Mouse (Mus musculus): ENCODE data around the gene Ntrk2. TPM values are rescaled to one million over a fixed set of nuclear protein-coding genes. Genes with fewer than 3 reads are reported as not detected.

The Ntrk2 gene
- total and polyA plus RNA-seq, 3 experiments, result under 0.01 TPM; not detected in 2

GRCm38 (mm10) chr13:59145677-59146555 is 339.5 kb downstream of the Ntrk2 start:
- H3K9me3 ChIP-seq (replicated peaks; ENCODE audit: insufficient read depth, low read length), result no peaks in the 10 kb centered on the region
- no peaks in the 10 kb centered on the region for H3K4me1 ChIP-seq (ENCODE audit: control insufficient read depth in 1 of 2, insufficient read depth in 2 of 2, low read length in 2 of 2)
- no peaks in the 10 kb centered on the region for H3K36me3 ChIP-seq (ENCODE audit: control insufficient read depth in 1 of 2, insufficient read depth in 2 of 2, low read length in 2 of 2)
- no peaks in the 10 kb centered on the region for H3K79me2 ChIP-seq (ENCODE audit: control insufficient read depth, insufficient read depth, low read length, poor library complexity)
- no peak for TF ChIP-seq TCF12 (IDR thresholded peaks at IDR 0.05; ENCODE audit: low read depth, low read length)
- no peak for TF ChIP-seq KAT2A (conservative IDR thresholded peaks at IDR 0.05; ENCODE audit: low read depth, low read length)
- TF ChIP-seq SMC3 (IDR thresholded peaks at IDR 0.05; ENCODE audit: low read depth, low read length), result no peak
- TF ChIP-seq ELF1 (IDR thresholded peaks at IDR 0.05; ENCODE audit: low read depth, low read length), result no peak
- no peak for TF ChIP-seq MAZ (IDR thresholded peaks at IDR 0.05; ENCODE audit: low read depth, low read length)
- TF ChIP-seq CTCF (IDR thresholded peaks at IDR 0.05 in 2 of 3, conservative IDR thresholded peaks at IDR 0.05 in 1 of 3; ENCODE audit: control insufficient read depth in 1 of 3, insufficient read depth in 1 of 3, low read depth in 2 of 3, low read length in 3 of 3, poor library complexity in 1 of 3, severe bottlenecking in 1 of 3), result no peak
- no peak for TF ChIP-seq MAFK (IDR thresholded peaks at IDR 0.05; ENCODE audit: borderline replicate concordance, low read depth, low read length)
- no peak for TF ChIP-seq RAD21 (IDR thresholded peaks at IDR 0.05; ENCODE audit: low read depth, low read length)
- TF ChIP-seq MXI1 (IDR thresholded peaks at IDR 0.05; ENCODE audit: low read depth, low read length), result no peak
- TF ChIP-seq CHD1 (IDR thresholded peaks at IDR 0.05; ENCODE audit: low read depth, low read length), result no peak
- no peak for TF ChIP-seq ETS1 (IDR thresholded peaks at IDR 0.05; ENCODE audit: low read depth, low read length)
- no peak for TF ChIP-seq E2F4 (IDR thresholded peaks at IDR 0.05; ENCODE audit: borderline replicate concordance, low read depth, low read length)
- no peak for TF ChIP-seq NELFE (IDR thresholded peaks at IDR 0.05; ENCODE audit: low read depth, low read length)
- no peak for TF ChIP-seq GABPA (IDR thresholded peaks at IDR 0.05; ENCODE audit: low read depth, low read length)
- no peak for TF ChIP-seq ZNF384 (IDR thresholded peaks at IDR 0.05; ENCODE audit: low read depth, low read length)
- no peak for TF ChIP-seq MYB (IDR thresholded peaks at IDR 0.05; ENCODE audit: low read depth, low read length)
- no peak for TF ChIP-seq MEF2A (IDR thresholded peaks at IDR 0.05; ENCODE audit: extremely low read depth, insufficient replicate concordance, low read depth, low read length, poor library complexity, severe bottlenecking)
- H3K27me3 ChIP-seq (ENCODE audit: control insufficient read depth in 1 of 2, insufficient read depth in 2 of 2, low read length in 2 of 2), result 0 out of 4 replicates have a peak, but pooled peaks cover 0 to 2% of the 10 kb centered on the region in 2 experiments
- H3K9ac ChIP-seq (ENCODE audit: control insufficient read depth, low read depth, low read length, poor library complexity, severe bottlenecking), result no peak overlapping the region
- H3K4me3 ChIP-seq (ENCODE audit: control insufficient read depth in 1 of 2, insufficient read depth in 1 of 2, low read depth in 2 of 2, low read length in 2 of 2), result no peak overlapping the region
- DNase-seq (ENCODE audit: low read depth, low spot score), result no peak
- H3K27ac ChIP-seq (ENCODE audit: control insufficient read depth, low read depth, low read length), result no peak overlapping the region

GRCm38 (mm10) chr13:59146616-59147015 is 340.2 kb downstream of the Ntrk2 start:
- Histone ChIP-seq H3K27ac (ENCODE audit: control insufficient read depth, low read depth, low read length) (no peak overlapping the region), H3K79me2 (ENCODE audit: control insufficient read depth, insufficient read depth, low read length, poor library complexity) (no peaks in the 10 kb centered on the region), H3K4me1 (ENCODE audit: control insufficient read depth in 1 of 2, insufficient read depth in 2 of 2, low read length in 2 of 2) (no peaks in the 10 kb centered on the region), H3K9me3 (replicated peaks; ENCODE audit: insufficient read depth, low read length) (no peaks in the 10 kb centered on the region), H3K9ac (ENCODE audit: control insufficient read depth, low read depth, low read length, poor library complexity, severe bottlenecking) (no peak overlapping the region), H3K36me3 (ENCODE audit: control insufficient read depth in 1 of 2, insufficient read depth in 2 of 2, low read length in 2 of 2) (no peaks in the 10 kb centered on the region), H3K4me3 (ENCODE audit: control insufficient read depth in 1 of 2, insufficient read depth in 1 of 2, low read depth in 2 of 2, low read length in 2 of 2) (no peak overlapping the region), H3K27me3 (ENCODE audit: control insufficient read depth in 1 of 2, insufficient read depth in 2 of 2, low read length in 2 of 2) (0 out of 4 replicates have a peak, but pooled peaks cover 0 to 2% of the 10 kb centered on the region in 2 experiments)
- DNase-seq (ENCODE audit: low read depth, low spot score), result no peak
- TF ChIP-seq ETS1 (IDR thresholded peaks at IDR 0.05; ENCODE audit: low read depth, low read length) (no peak), MAFK (IDR thresholded peaks at IDR 0.05; ENCODE audit: borderline replicate concordance, low read depth, low read length) (no peak), JUND (IDR thresholded peaks at IDR 0.05; ENCODE audit: low read depth, low read length) (no peak), MYC (IDR thresholded peaks at IDR 0.05; ENCODE audit: low read depth, low read length) (no peak), ELF1 (IDR thresholded peaks at IDR 0.05; ENCODE audit: low read depth, low read length) (no peak), MYB (IDR thresholded peaks at IDR 0.05; ENCODE audit: low read depth, low read length) (no peak), USF2 (IDR thresholded peaks at IDR 0.05; ENCODE audit: borderline replicate concordance in 1 of 2, insufficient read depth in 1 of 2, low read depth in 1 of 2, low read length in 2 of 2) (no peak)
